Mouse (Mus musculus) MEL (cell line): Measurements from ENCODE around the gene Gm609. TPM values are rescaled to one million over a fixed set of nuclear protein-coding genes. Genes with fewer than 3 reads are reported as not detected.

Experiments
- DNase-seq: peaks from one replicate; pipeline ENCODE4 v3.0.0; 2011; ENCODE audit warnings: low read depth, low spot score
- H3K27ac ChIP-seq: 2 replicates; pipeline ENCODE4 v1.5.1; 2012; ENCODE audit warnings: low read depth, mild to moderate bottlenecking, control low read depth, low read length, moderate library complexity; ENCODE audit not compliant: control insufficient read depth
- H3K27me3 ChIP-seq, 2 experiments: fragments of 150-350 bp in 1 of 2; sonication (generic) in 1 of 2; 2 replicates each; pipeline ENCODE4 v1.6.1; 2012; ENCODE audit warnings: low read length in 2 of 2, mild to moderate bottlenecking in 2 of 2, improper control_type of control experiment in 1 of 2, moderate library complexity in 1 of 2; ENCODE audit not compliant: insufficient read depth in 2 of 2, control insufficient read depth in 1 of 2
- H3K36me3 ChIP-seq, 2 experiments: 2 replicates each; pipeline ENCODE4 v1.6.1; 2012 to 2014; ENCODE audit warnings: low read length in 2 of 2, improper control_type of control experiment in 1 of 2, inconsistent platforms in 1 of 2, mild to moderate bottlenecking in 1 of 2; ENCODE audit not compliant: insufficient read depth in 2 of 2, control insufficient read depth in 1 of 2
- H3K4me1 ChIP-seq, 2 experiments: fragments of 150-350 bp in 1 of 2; sonication (generic) in 1 of 2; 2 replicates each; pipeline ENCODE4 v1.6.1; 2012; ENCODE audit warnings: low read length in 2 of 2, improper control_type of control experiment in 1 of 2, mild to moderate bottlenecking in 1 of 2; ENCODE audit not compliant: insufficient read depth in 2 of 2, control insufficient read depth in 1 of 2
- H3K4me3 ChIP-seq, 2 experiments: fragments of 150-350 bp in 1 of 2; sonication (generic) in 1 of 2; 2 replicates each; pipeline ENCODE4 v1.5.1; 2012; ENCODE audit warnings: low read depth in 2 of 2, low read length in 2 of 2, mild to moderate bottlenecking in 2 of 2, moderate library complexity in 2 of 2, control low read depth in 1 of 2, improper control_type of control experiment in 1 of 2; ENCODE audit not compliant: control insufficient read depth in 1 of 2, insufficient read depth in 1 of 2
- H3K79me2 ChIP-seq: 2 replicates; pipeline ENCODE4 v1.6.1; 2012; ENCODE audit warnings: mild to moderate bottlenecking, low read length, moderate library complexity; ENCODE audit not compliant: control insufficient read depth, poor library complexity, insufficient read depth
- H3K9ac ChIP-seq: 2 replicates; pipeline ENCODE4 v1.6.1; 2012; ENCODE audit warnings: low read depth, mild to moderate bottlenecking, control low read depth, low read length, moderate library complexity; ENCODE audit not compliant: control insufficient read depth, poor library complexity, severe bottlenecking
- H3K9me3 ChIP-seq: fragments of 150-350 bp; sonication (generic); replicated peaks from 2 replicates; pipeline ENCODE4 v1.6.1; 2012; ENCODE audit warnings: mild to moderate bottlenecking, low read length, improper control_type of control experiment, moderate library complexity; ENCODE audit not compliant: insufficient read depth
- CHD1 ChIP-seq: IDR thresholded peaks from 2 replicates; pipeline ENCODE4 v1.6.1; 2012; ENCODE audit warnings: low read depth, mild to moderate bottlenecking, inconsistent platforms, low read length, improper control_type of control experiment
- CTCF ChIP-seq, 3 experiments: IDR thresholded peaks in 2 of 3; conservative IDR thresholded peaks in 1 of 3; 2 replicates each; pipeline ENCODE4 v1.5.1; 2011 to 2012; ENCODE audit warnings: low read length in 3 of 3, low read depth in 2 of 3, mild to moderate bottlenecking in 2 of 3, improper control_type of control experiment in 1 of 3, inconsistent platforms in 1 of 3, mixed read lengths in 1 of 3, moderate library complexity in 1 of 3; ENCODE audit not compliant: control insufficient read depth in 1 of 3, insufficient read depth in 1 of 3, poor library complexity in 1 of 3, severe bottlenecking in 1 of 3
- E2F4 ChIP-seq: IDR thresholded peaks from 2 replicates; pipeline ENCODE4 v1.6.1; 2011; ENCODE audit warnings: low read depth, low read length, improper control_type of control experiment, borderline replicate concordance
- ELF1 ChIP-seq: IDR thresholded peaks from 2 replicates; pipeline ENCODE4 v1.6.1; 2014; ENCODE audit warnings: low read depth, mild to moderate bottlenecking, inconsistent platforms, low read length, improper control_type of control experiment, moderate library complexity
- EP300 ChIP-seq, 2 experiments: IDR thresholded peaks; 2 replicates each; pipeline ENCODE4 v1.6.1; 2011; ENCODE audit warnings: improper control_type of control experiment in 2 of 2, low read length in 2 of 2, low read depth in 1 of 2, mild to moderate bottlenecking in 1 of 2
- GABPA ChIP-seq: IDR thresholded peaks from 2 replicates; pipeline ENCODE4 v1.6.1; 2012; ENCODE audit warnings: low read depth, mild to moderate bottlenecking, inconsistent platforms, low read length, improper control_type of control experiment, moderate library complexity
- GATA1 ChIP-seq: IDR thresholded peaks from 2 replicates; pipeline ENCODE4 v1.6.1; 2011; ENCODE audit warnings: low read depth, low read length, improper control_type of control experiment
- JUND ChIP-seq: IDR thresholded peaks from 2 replicates; pipeline ENCODE4 v1.6.1; 2011; ENCODE audit warnings: low read depth, mild to moderate bottlenecking, improper control_type of control experiment, low read length
- KAT2A ChIP-seq: conservative IDR thresholded peaks from 2 replicates; pipeline ENCODE4 v1.6.1; 2012; ENCODE audit warnings: low read depth, low read length, improper control_type of control experiment, inconsistent platforms
- MAFK ChIP-seq: IDR thresholded peaks from 2 replicates; pipeline ENCODE4 v1.6.1; 2011; ENCODE audit warnings: low read depth, mild to moderate bottlenecking, low read length, improper control_type of control experiment, borderline replicate concordance
- MAZ ChIP-seq: IDR thresholded peaks from 2 replicates; pipeline ENCODE4 v1.6.1; 2012; ENCODE audit warnings: low read depth, mild to moderate bottlenecking, inconsistent platforms, low read length, improper control_type of control experiment
- MEF2A ChIP-seq: IDR thresholded peaks from 2 replicates; pipeline ENCODE4 v1.6.1; 2014; ENCODE audit warnings: low read depth, mild to moderate bottlenecking, inconsistent platforms, low read length, improper control_type of control experiment; ENCODE audit not compliant: poor library complexity, insufficient replicate concordance, severe bottlenecking; ENCODE audit errors: extremely low read depth
- MYC ChIP-seq: IDR thresholded peaks from 2 replicates; pipeline ENCODE4 v1.6.1; 2011; ENCODE audit warnings: low read depth, mild to moderate bottlenecking, low read length, improper control_type of control experiment, moderate library complexity
- NELFE ChIP-seq: IDR thresholded peaks from 2 replicates; pipeline ENCODE4 v1.6.1; 2011; ENCODE audit warnings: low read depth, low read length, improper control_type of control experiment
- NRF1 ChIP-seq: IDR thresholded peaks from 2 replicates; pipeline ENCODE4 v1.6.1; 2014; ENCODE audit warnings: low read depth, mild to moderate bottlenecking, inconsistent platforms, low read length, improper control_type of control experiment, moderate library complexity; ENCODE audit not compliant: poor library complexity, insufficient read depth, severe bottlenecking
- POLR2A ChIP-seq, 2 experiments: IDR thresholded peaks; 2 replicates each; pipeline ENCODE4 v1.6.1; 2011 to 2012; ENCODE audit warnings: low read length in 2 of 2, mild to moderate bottlenecking in 2 of 2, control low read depth in 1 of 2, improper control_type of control experiment in 1 of 2, low read depth in 1 of 2, moderate library complexity in 1 of 2; ENCODE audit not compliant: control insufficient read depth in 1 of 2, insufficient read depth in 1 of 2, poor library complexity in 1 of 2
- POLR2AphosphoS2 ChIP-seq: IDR thresholded peaks from 2 replicates; pipeline ENCODE4 v1.6.1; 2011; ENCODE audit warnings: low read length, improper control_type of control experiment
- POLR2AphosphoS5 ChIP-seq: IDR thresholded peaks from 2 replicates; pipeline ENCODE4 v1.6.1; 2012; ENCODE audit warnings: low read depth, borderline replicate concordance, mild to moderate bottlenecking, inconsistent platforms, low read length, moderate library complexity, mixed read lengths
- RAD21 ChIP-seq: IDR thresholded peaks from 2 replicates; pipeline ENCODE4 v1.6.1; 2011; ENCODE audit warnings: mild to moderate bottlenecking, low read depth, low read length, improper control_type of control experiment
- SMC3 ChIP-seq: IDR thresholded peaks from 2 replicates; pipeline ENCODE4 v1.6.1; 2011; ENCODE audit warnings: low read depth, low read length, improper control_type of control experiment
- TBP ChIP-seq: IDR thresholded peaks from 2 replicates; pipeline ENCODE4 v1.8.0; 2011; ENCODE audit warnings: low read depth, low read length, improper control_type of control experiment
- TCF12 ChIP-seq: IDR thresholded peaks from 2 replicates; pipeline ENCODE4 v1.6.1; 2014; ENCODE audit warnings: low read depth, mild to moderate bottlenecking, inconsistent platforms, low read length, improper control_type of control experiment, moderate library complexity
- UBTF ChIP-seq: IDR thresholded peaks from 2 replicates; pipeline ENCODE4 v1.6.1; 2012; ENCODE audit warnings: low read depth, mild to moderate bottlenecking, inconsistent platforms, low read length, improper control_type of control experiment, moderate library complexity, borderline replicate concordance; ENCODE audit not compliant: insufficient read depth
- ZKSCAN1 ChIP-seq: IDR thresholded peaks from 2 replicates; pipeline ENCODE4 v1.6.1; 2012; ENCODE audit warnings: low read depth, mild to moderate bottlenecking, inconsistent platforms, low read length, improper control_type of control experiment, moderate library complexity
- ZMIZ1 ChIP-seq: IDR thresholded peaks from 2 replicates; pipeline ENCODE4 v1.6.1; 2012; ENCODE audit warnings: low read depth, mild to moderate bottlenecking, inconsistent platforms, low read length, improper control_type of control experiment, moderate library complexity
- ZNF384 ChIP-seq: IDR thresholded peaks from 2 replicates; pipeline ENCODE4 v1.6.1; 2012; ENCODE audit warnings: low read depth, mild to moderate bottlenecking, inconsistent platforms, low read length, improper control_type of control experiment
- polyA plus RNA-seq, 2 experiments: library from polyadenylated mRNA; stranded (reverse) in 1 of 2; unstranded in 1 of 2; fragments of >175 nt in 1 of 2; fragments of >200 nt in 1 of 2; gene quantifications; 2 replicates each; pipeline versions ENCODE4 v1.2.1 to v1.2.4; 2012; ENCODE audit warnings: low replicate concordance in 2 of 2, low read depth in 1 of 2; ENCODE audit not compliant: insufficient read length in 2 of 2, insufficient read depth in 1 of 2, missing spikeins in 1 of 2
- total RNA-seq: library from RNA; depleted of rRNA; stranded (reverse); fragments of 300-350 nt; gene quantifications from 2 replicates; pipeline ENCODE4 v1.2.3, GENCODE M21; 2012

Gene Gm609
- total and polyA plus RNA-seq, 3 experiments: 0.03 TPM; not detected in 2

- no peak for DNase-seq
- no peak overlapping the region for H3K9ac ChIP-seq
- no peaks in the 10 kb centered on the region for H3K4me1 ChIP-seq
- no peak for TF ChIP-seq UBTF
- no peak for TF ChIP-seq ZKSCAN1
- no peak for TF ChIP-seq MYC
- no peak for TF ChIP-seq SMC3
- no peak for TF ChIP-seq CTCF (IDR thresholded peaks at IDR 0.05 in 2 of 3, conservative IDR thresholded peaks at IDR 0.05 in 1 of 3; ENCODE audit: control insufficient read depth in 1 of 3, insufficient read depth in 1 of 3, low read depth in 2 of 3, low read length in 3 of 3, poor library complexity in 1 of 3, severe bottlenecking in 1 of 3)
- TF ChIP-seq JUND: no peak
- no peak for TF ChIP-seq POLR2AphosphoS5
- no peak for TF ChIP-seq MEF2A
- no peak for TF ChIP-seq CHD1
- TF ChIP-seq NRF1: no peak
- no peak for TF ChIP-seq TBP
- TF ChIP-seq E2F4: no peak
- no peaks in the 10 kb centered on the region for H3K9me3 ChIP-seq
- no peak overlapping the region for H3K4me3 ChIP-seq
- no peaks in the 10 kb centered on the region for H3K79me2 ChIP-seq
- H3K36me3 ChIP-seq: no peaks in the 10 kb centered on the region
- no peak overlapping the region for H3K27ac ChIP-seq
- no peaks in the 10 kb centered on the region for H3K27me3 ChIP-seq
These were observed 117.1 kb downstream of the Gm609 start for GRCm38 (mm10) chr16:45375506-45376225.

GRCm38 (mm10) chr16:45374074-45374473 is 118.7 kb downstream of the Gm609 start:
- TF ChIP-seq ZMIZ1: no peak
- TF ChIP-seq RAD21: no peak
- TF ChIP-seq SMC3: no peak
- TF ChIP-seq UBTF: no peak
- DNase-seq: no peak
- Histone ChIP-seq H3K9me3 (no peaks in the 10 kb centered on the region), H3K4me1 (no peaks in the 10 kb centered on the region), H3K4me3 (no peak overlapping the region), H3K27me3 (no peaks in the 10 kb centered on the region), H3K9ac (no peak overlapping the region), H3K79me2 (no peaks in the 10 kb centered on the region), H3K36me3 (no peaks in the 10 kb centered on the region), H3K27ac (no peak overlapping the region)

- Histone ChIP-seq H3K4me1 (no peaks in the 10 kb centered on the region), H3K27ac (no peak overlapping the region), H3K4me3 (no peak overlapping the region), H3K27me3 (no peaks in the 10 kb centered on the region), H3K9me3 (no peaks in the 10 kb centered on the region), H3K36me3 (no peaks in the 10 kb centered on the region), H3K9ac (no peak overlapping the region), H3K79me2 (no peaks in the 10 kb centered on the region)
- no peak for DNase-seq
- no peak for TF ChIP-seq MAFK
- TF ChIP-seq MEF2A: no peak
- TF ChIP-seq POLR2A (IDR thresholded peaks at IDR 0.05; ENCODE audit: control insufficient read depth in 1 of 2, insufficient read depth in 1 of 2, low read depth in 1 of 2, low read length in 2 of 2, poor library complexity in 1 of 2): no peak
- no peak for TF ChIP-seq NELFE
- TF ChIP-seq JUND: no peak
- no peak for TF ChIP-seq KAT2A
- no peak for TF ChIP-seq E2F4
- no peak for TF ChIP-seq ZNF384
- TF ChIP-seq MAZ: no peak
- no peak for TF ChIP-seq GABPA
- TF ChIP-seq TCF12: no peak
- TF ChIP-seq EP300 (IDR thresholded peaks at IDR 0.05; ENCODE audit: low read depth in 1 of 2, low read length in 2 of 2): no peak
- no peak for TF ChIP-seq POLR2AphosphoS2
- no peak for TF ChIP-seq ELF1
- no peak for TF ChIP-seq GATA1
- no peak for TF ChIP-seq ZKSCAN1
These were observed 121.7 kb downstream of the Gm609 start for GRCm38 (mm10) chr16:45371076-45371475.
